Mouse (Mus musculus): ENCODE data around the gene Etnk2.
A peak's percentile ranks its signal among the peaks of the same experiment; 100 is the strongest.

Gene Etnk2

DNA sequence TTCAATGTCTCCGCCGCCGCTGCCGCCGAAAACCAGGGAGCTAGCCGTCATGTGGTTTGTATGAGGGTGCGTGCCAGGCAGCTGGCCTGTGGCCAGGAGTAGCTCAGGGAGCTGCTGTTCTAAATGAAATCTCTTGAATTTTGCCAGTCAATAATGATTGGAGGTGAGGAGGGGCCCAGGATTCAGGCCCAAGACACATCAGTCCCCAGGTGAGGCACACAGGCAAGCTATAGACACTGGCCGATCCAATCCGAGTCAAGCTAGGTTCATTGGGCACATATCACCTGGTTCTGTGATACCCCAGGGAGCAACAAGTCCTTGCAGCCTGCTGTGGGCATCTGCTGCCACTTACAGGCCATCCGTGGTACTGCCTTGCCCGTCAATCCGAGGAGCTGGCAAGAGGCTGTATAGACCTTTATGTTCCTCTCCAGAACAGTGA lies 10.0 kb upstream of the Etnk2 start:
- DNase-seq, result peak; percentile 65

DNA sequence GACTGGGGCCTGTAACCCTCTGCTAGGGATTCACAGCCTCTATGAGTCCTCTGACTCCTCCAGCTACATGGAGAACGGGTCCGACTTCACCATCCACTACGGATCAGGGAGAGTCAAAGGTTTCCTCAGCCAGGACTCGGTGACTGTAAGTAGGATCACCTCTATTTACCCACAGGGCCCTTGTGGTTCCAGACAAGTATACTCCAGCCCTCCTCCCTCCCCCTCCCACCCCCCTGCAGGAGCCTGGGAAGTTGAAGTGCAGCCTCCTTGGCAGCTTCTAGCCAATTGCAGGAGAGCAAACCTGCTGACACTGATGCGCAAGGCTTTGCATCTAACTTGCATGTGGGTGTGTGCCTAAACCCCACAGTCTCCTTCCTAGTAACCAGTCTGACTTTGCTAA lies 7.9 kb upstream of the Etnk2 start:
- DNase-seq, result no peak

- no peak for DNase-seq
These were observed 7.5 kb upstream of the Etnk2 start for GRCm38 (mm10) chr1:133355912-133356311.

DNA sequence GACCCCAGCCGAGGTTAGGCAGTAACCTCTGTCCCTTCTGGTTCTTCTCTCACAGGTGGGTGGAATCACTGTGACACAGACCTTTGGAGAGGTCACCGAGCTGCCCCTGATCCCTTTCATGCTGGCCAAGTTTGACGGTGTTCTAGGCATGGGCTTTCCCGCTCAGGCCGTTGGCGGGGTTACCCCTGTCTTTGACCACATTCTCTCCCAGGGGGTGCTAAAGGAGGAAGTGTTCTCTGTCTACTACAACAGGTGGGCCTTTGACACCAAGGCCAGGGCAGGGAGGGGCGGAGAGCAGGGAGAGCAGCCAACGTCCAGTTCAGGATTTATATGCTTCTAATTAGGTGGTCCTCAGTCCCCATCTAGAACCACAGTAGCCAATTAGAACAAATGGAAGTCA lies 7.0 kb upstream of the Etnk2 start:
- DNase-seq, result no peak

- DNase-seq, result no peak
These were observed 2.4 kb upstream of the Etnk2 start for GRCm38 (mm10) chr1:133361006-133361405.

- DNase-seq, result no peak
These were observed 1.3 kb upstream of the Etnk2 start for GRCm38 (mm10) chr1:133362103-133362502.

- no peak for DNase-seq
These were observed 754 bp downstream of the Etnk2 start for GRCm38 (mm10) chr1:133364022-133364630.

- no peak for DNase-seq
These were observed 1.5 kb downstream of the Etnk2 start for GRCm38 (mm10) chr1:133364890-133365289.

- no peak for DNase-seq
These were observed 3.7 kb downstream of the Etnk2 start for GRCm38 (mm10) chr1:133366951-133367605.

- no peak for DNase-seq
These were observed 4.5 kb downstream of the Etnk2 start for GRCm38 (mm10) chr1:133367606-133368488.

GRCm38 (mm10) chr1:133368644-133369043 lies 5.3 kb downstream of the Etnk2 start:
- DNase-seq, result no peak

GRCm38 (mm10) chr1:133370352-133370751 lies 7.0 kb downstream of the Etnk2 start:
- no peak for DNase-seq

- DNase-seq, result no peak
These were observed 8.1 kb downstream of the Etnk2 start for GRCm38 (mm10) chr1:133371431-133371830.

DNA sequence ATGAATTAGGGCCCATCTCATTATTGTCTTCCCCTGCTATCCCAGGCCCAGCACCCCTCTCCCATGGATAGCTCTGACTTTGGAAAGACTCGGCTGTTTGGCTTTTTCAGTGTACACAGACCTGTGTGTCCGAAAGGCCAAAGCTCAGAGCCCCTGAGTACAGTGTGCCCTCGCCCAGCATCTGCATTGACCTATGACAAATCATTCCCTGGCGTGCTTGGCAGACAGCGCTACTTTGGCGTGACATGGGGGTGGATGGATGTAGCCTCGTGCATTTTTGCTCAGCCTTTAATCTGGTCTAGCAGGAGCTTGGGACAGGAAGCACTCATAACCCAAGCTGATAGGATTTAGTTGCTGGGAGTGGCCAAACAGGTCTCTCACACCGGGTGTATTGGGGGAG lies 8.7 kb downstream of the Etnk2 start:
- no peak for DNase-seq

- DNase-seq, result no peak
These were observed 12.4 kb downstream of the Etnk2 start for GRCm38 (mm10) chr1:133375696-133376346.

GRCm38 (mm10) chr1:133377547-133377946 lies 14.2 kb downstream of the Etnk2 start:
- DNase-seq, result no peak

GRCm38 (mm10) chr1:133379254-133379985 lies 16.0 kb downstream of the Etnk2 start:
- no peak for DNase-seq

DNA sequence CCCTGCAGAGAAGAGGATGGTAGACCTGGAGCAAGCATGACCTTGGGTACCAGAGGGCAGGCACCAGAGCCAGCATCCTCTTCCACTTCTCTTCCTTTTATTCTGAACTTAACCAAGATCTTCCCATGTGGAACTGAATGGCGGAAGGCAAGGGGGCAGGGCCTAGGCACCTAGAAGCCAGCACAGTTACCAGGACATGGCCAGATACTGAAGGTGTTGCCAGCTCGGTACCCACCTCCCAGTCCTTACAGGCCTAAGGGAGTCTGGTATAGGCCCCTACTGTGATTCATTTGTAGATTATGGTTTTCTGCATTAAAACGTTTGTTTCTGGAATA lies 16.6 kb downstream of the Etnk2 start:
- no peak for DNase-seq

GRCm38 (mm10) chr1:133380347-133381065 lies 17.1 kb downstream of the Etnk2 start:
- DNase-seq, result no peak

DNA sequence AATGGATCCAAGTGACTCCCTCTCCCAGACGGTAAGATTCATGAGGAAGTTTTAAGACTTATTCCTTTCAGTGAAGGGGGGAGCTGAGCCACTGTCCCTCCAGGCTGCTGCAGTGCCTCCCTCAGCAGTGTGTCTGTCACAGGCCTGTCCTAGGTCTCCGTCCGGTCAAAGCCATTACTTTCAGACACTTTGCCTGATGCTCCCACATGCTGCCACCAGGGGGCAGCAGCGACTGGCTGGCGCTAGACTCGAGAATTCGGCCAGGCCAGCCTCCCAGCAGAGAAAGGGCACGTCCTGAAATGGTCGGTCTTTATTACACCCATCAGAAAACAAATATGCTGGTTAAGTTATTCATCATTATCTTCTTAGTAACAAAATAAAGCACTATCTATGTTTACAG lies 18.6 kb downstream of the Etnk2 start:
- DNase-seq, result no peak

GRCm38 (mm10) chr1:133382552-133383155 lies 19.3 kb downstream of the Etnk2 start:
- DNase-seq, result no peak
